Mouse (Mus musculus) adrenal gland, adult 8-10 months (tissue): Measurements from ENCODE around the gene Il25. TPM values are rescaled to one million over a fixed set of nuclear protein-coding genes. Genes with fewer than 3 reads are reported as not detected.

Source experiments
- DNase-seq: peaks from one replicate; pipeline ENCODE4 v3.0.0; 2022
- total RNA-seq, 4 experiments: library from RNA; stranded (reverse); gene quantifications; 2 replicates each; pipeline ENCODE4 v1.2.4; 2022

Gene Il25
- total RNA-seq: not detected

DNA sequence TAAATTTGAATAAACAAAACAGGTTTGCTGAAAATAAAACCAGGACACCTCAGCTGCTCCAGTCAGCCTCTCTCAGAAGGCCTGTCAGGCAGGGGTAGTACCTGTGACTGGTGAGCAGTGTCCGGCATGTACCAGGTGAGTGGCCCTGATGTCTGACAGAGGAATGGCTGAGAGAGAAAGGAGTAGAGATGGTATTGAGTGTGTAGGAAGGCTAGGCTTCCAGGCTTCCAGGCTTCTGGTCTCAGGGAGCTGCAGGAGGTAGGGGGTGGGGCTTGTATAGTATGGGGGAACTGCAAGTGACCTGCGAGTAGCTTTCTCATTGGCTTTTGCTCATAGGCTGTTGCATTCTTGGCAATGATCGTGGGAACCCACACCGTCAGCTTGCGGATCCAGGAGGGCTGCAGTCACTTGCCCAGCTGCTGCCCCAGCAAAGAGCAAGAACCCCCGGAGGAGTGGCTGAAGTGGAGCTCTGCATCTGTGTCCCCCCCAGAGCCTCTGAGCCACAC, at the start of gene Il25:
Gene Il25 (plus strand): TSS at position 51 of the 506 bp plus-strand sequence.
- DNase-seq: no peak

DNA sequence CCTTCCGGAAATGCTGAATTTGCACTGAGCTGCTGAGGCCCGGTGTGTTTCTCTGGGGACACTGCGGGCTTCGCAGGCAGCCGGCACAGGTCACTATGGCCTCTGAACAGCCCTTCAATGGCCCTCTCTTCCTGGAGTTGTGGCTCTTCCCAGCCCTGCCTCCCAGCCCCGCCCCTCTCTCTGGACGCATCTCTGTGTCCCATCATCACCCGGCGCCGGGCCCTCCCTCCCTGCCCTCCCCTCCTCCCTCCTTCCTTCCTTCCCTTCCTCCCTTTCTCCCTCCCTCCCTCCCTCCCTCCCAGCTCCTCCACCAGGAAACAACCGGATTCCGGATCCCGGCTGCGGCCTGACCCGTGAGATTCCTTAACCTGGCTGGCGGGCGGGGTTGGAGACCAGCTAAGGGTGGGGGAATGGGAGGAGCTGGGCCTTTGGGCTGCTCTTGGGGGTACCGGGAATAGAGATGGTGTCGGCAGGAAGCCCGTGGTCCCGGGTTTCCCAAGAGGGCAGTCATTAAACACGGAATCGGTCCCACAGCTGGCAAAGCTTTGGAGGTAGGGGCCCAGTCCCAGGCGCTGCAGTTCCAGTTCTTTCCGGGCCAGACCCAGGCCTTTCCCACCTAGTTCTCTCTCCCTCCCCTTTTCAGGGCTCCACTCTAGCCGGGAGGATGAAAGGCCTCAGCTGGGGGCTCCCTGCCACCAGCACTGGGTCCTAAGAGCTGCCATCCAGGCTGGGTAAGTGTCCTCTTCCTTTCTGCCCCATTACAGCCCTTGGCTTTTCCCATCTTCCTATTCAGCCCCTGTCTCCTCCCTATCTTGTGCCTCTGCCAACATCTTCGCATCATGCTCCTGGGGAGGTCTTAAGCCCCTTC, 49.1 kb upstream of the Il25 start, which contains the start of the genes Bcl2l2 and Gm20521:
Gene Bcl2l2 (plus strand): TSS at position 224 of the 868 bp plus-strand sequence.
Gene Gm20521 (plus strand): TSS at position 288 of the 868 bp plus-strand sequence.
- DNase-seq: peak; percentile 76

DNA sequence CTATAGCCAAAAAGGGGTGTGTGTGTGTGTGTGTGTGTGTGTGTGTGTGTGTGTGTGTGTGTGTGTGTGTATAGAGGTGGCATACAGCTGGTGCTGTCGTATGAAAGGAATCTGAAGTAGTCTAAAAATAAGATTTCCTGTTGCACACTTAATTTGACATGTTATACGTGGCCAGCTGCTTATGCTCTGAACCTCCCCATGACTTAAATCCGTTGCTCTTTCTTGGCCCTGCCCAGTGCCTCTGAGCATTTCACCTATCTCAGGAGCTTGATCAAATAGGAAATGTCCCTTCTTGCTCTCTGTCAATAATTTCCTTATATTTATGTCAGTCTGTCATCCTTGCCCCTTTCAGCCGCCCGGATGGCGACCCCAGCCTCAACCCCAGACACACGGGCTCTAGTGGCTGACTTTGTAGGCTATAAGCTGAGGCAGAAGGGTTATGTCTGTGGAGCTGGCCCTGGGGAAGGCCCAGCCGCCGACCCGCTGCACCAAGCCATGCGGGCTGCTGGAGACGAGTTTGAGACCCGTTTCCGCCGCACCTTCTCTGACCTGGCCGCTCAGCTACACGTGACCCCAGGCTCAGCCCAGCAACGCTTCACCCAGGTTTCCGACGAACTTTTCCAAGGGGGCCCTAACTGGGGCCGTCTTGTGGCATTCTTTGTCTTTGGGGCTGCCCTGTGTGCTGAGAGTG, 48.3 kb upstream of the Il25 start:
- no peak for DNase-seq

DNA sequence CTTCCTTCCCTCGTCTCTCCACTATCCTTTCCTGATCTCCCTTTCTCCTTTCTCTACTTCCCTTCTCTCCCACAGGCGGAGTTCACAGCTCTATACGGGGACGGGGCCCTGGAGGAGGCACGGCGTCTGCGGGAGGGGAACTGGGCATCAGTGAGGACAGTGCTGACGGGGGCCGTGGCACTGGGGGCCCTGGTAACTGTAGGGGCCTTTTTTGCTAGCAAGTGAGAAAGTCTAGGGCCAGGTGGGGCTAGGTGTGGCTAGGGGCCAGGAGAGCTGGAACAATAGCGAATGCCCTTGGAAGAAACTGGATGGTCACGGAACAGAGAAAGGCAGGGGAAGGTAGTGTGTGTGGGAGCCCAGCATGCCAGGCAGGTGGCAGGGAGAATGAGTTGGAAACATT, 47.2 kb upstream of the Il25 start:
- DNase-seq: no peak

DNA sequence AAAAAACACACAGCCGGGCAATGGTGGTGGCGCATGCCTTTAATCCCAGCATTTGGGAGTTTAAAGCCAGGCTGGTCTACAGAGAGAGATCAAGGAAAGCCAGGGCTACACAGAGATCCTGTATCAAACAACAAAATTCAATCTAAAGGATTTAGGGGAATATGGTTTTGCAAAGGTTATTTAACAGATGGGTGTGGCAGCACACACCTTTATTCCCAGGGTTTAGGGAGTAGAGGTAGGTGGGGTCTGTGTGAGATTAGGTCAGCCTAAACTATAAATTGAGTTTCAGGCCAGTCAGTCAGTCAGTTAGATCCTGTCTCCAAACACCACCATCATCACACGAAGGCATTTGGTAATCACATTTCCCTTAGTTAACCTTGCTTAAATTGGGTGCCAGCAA, 40.3 kb upstream of the Il25 start, which contains the start of gene Pabpn1:
Gene Pabpn1 (plus strand): TSS at position 301 of the 400 bp plus-strand sequence.
- DNase-seq: no peak

DNA sequence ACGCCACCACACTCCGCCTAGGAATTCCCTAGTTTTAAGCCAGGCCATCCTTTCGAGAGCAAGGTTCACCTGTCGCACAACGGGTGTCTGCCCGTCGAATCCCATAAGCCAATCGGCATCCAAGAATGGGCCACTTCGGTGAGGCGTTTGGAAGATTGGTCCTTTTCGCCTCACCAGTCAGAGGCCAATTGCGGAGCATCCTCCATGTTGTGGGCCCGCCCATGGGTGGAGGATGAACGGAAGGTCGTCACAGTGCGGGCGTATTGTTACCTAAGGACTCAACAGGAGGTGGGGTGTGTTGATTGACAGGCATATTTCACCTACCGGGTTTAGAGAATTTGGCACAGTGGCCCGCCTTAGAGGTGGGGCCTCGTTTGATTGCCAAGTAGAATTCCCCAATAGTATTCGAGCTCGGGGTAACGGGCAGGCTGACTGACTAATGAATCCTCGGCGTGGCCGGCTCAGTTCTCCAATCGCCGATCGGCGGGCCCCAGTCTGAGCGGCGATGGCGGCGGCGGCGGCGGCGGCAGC, 38.8 kb upstream of the Il25 start:
- peak; percentile 99 for DNase-seq

DNA sequence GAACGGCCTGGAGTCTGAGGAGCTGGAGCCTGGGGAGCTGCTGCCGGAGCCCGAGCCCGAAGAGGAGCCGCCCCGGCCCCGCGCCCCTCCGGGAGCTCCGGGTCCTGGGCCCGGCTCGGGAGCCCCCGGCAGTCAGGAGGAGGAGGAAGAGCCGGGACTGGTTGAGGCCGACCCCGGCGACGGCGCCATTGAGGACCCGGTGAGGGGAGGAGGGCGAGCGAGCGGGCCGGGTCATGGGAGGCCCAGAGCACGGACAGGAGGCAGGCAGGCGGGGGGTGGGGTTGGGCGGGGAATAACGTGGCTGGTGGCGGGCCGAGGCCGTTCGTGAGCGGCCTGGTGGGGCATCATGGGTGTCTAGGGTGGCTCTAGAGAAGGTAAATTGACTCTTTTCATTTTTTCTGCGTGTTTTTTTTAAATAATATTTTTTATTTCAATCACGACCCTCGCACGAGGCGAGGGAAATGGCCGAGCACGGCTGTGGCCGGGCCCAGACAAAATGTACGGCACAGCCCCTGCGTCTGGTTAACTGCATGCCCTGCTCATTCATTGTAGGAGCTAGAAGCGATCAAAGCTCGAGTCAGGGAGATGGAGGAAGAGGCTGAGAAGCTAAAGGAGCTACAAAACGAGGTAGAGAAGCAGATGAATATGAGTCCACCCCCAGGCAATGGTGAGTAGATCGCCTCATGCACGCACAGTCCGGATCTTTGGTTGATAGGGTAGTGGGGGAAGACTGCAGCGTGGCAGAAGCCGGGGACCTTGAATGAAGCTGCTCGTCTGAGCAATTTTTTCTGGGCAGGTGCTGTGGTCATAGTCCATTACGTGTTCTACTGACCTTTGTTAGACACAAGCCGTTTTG, 38.0 kb upstream of the Il25 start:
- DNase-seq: no peak

DNA sequence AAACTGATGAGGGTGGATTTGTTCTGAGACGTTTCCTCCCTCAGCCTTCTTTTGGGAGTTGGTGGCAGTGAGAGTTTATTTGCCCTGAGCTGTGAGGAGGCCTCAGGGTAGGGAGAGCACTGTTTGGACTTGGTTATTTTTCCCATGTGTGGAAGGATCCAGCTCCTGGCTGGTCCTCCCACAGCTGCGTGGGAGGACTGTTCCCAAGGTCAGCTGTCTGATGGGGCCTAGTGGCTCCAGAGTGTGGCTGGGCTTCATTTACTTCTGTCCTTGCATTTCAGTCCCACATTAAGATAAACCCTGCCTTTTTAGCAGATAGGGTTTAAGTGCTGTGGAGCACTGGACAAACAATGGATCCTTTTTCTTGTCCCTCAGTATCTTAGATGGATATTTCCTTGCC, 35.0 kb upstream of the Il25 start:
- DNase-seq: no peak

DNA sequence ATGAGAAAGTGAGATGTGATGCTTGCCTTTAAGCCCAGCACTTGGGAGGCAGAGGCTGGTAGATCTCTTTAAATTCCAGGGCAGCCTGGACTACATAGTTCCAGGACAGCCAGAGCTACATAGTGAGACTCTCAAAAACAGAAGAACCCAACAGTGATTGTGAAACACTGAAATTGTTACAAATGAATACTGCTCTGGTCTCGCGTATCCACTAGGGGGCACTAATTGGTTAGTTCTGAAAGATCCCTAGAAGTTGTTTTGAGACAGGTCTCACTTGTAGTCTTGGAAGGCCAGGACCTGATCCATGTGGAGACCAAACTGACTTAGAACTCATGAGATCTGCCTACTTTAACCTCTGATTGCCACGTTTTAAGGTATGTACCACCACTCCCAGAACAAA, 32.1 kb upstream of the Il25 start:
- no peak for DNase-seq

DNA sequence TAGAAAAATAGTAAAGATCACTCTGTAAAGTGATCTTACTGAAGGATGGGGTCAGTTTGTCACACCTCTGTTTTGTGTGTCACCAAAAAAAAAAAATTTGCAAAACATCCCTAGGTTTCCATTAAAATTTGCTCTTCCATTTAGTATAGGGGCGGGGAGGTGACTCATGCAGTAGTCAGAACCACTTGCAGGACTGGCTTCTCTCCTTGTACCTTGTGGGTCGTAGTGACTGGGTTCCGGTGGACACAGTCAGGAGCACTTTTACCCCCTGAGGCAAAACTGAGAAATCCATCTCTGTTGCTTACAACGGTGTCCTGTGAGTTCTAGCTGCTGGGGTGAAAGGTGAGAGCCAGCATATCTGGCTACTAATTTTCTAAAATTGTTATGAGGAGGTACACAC, 28.9 kb upstream of the Il25 start:
- no peak for DNase-seq

DNA sequence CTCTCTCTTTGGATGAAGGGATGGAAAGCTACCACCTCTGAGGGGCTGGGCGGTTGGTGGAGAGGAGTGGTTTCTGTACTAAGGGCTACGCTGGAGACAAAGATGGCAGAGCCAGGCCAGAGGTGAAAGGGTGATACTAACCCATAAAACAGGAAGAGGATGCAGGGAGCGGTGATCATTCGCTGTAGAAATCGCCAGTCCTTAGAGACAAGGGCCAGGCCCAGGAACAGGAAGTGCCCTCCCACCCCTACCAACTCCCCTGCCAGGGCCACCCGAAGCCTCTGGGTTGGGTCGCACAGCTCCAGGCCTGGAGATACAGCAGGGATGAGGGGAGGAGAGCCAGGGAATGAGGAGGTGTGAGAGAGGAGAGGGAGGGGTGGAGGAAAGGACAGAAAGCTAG, 23.8 kb upstream of the Il25 start:
- DNase-seq: no peak

DNA sequence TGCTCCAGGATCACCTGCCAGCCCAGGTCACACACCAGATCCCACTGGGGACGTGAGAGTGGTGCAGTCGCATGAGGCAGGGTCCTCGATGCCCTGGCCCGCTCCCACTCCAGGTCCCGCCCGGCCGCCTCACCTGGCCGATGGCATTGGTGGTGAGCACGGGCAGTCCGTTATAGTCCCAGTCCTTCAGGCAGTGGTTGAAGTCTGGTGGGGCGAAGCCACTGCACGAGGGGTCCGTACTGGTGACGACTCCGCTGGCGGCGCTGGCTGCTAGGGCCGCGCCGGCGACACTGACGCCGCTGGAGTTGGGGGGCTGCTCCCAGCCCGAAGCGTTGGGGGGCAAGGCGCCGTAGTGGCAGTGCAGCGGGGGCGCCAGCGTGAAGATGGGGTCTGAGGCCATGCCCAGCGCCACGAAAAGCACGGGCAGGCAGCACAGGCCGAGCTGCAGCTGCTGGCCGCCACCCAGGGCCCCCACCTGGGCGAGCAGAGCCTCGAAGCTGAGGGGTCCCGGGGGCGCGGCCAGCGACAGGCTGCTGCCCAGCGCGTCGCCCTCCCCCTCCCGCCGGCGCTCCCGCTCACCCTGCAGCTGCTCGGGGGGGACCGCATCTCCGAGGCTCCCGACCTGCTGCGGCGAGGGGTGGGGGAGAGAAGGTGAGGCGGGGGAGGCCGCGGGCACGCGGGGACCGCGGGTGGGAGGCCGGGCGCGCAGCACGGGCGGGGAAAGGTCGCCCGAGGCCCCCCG, 20.2 kb upstream of the Il25 start:
- no peak for DNase-seq

DNA sequence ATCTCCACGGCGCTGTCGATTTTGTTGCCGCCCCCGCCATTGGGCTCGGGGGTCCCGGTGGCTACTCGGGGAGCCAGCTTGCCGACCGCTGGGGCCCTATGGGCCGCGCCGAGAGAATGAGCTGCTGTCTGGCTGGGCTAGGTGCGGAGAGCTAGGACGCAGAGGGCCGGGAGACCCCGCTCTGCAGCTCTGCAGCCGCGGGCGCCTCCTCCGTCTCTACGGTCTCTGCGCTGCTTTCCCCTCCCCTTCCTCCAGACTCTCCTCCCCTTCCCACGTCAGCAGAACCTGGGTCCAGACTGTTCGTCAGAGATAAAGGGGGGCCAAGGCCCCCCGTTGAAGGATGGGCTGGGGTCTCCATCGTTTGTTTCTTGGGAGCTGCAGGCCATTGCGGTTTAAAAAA, 19.6 kb upstream of the Il25 start, which contains the start of gene Slc22a17:
Gene Slc22a17 (minus strand): TSS at position 247 of the 400 bp plus-strand sequence.
- peak; percentile 55 for DNase-seq

DNA sequence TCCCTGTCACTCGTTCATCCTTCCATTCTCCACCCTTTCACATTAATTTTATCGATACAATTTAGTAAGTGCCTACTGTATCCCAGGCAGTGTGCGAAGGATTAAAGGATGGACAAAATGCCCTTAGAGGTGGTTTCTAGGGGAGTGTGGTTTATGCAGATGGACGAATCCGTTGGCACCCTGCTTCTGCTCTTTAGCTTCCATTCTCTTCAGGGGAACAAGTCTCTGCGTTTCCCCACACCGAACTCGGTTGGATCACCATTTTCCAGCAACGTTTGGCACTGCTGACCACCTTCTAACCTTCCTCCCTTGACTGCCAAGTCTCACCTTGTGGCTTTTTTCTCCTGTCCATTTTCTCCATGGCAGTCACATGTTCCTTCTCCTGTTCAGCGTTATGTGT, 19.2 kb upstream of the Il25 start:
- no peak for DNase-seq

DNA sequence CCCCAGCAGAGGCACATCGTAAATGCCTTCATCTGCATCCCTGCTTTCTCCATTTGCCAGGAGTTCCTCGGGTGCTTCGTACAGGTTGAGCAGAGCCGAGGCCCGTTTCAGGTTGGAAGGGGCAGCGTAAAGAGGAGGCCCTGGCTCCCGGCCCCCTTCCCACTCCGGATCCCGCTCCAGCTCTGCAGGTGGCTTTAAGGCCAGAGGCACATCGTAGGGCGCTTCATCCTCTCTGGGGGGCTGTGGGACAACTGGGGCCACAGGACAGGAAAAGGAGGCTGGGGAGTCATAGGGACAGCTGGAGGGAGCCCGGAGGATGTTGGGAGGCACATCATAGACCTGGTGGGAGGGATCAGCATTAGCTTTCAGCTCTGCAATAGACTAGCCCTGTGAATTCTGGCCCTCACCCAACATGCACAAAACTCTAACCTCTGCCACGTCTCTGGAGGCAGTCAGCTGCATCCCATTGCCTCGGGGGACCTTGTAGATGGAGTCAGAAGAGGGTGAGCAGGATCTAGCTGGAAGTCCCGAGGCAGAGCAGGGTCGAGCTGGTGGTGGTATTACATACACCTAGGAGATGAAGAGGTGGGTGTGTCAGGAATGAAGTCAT, 12.3 kb upstream of the Il25 start:
- no peak for DNase-seq

DNA sequence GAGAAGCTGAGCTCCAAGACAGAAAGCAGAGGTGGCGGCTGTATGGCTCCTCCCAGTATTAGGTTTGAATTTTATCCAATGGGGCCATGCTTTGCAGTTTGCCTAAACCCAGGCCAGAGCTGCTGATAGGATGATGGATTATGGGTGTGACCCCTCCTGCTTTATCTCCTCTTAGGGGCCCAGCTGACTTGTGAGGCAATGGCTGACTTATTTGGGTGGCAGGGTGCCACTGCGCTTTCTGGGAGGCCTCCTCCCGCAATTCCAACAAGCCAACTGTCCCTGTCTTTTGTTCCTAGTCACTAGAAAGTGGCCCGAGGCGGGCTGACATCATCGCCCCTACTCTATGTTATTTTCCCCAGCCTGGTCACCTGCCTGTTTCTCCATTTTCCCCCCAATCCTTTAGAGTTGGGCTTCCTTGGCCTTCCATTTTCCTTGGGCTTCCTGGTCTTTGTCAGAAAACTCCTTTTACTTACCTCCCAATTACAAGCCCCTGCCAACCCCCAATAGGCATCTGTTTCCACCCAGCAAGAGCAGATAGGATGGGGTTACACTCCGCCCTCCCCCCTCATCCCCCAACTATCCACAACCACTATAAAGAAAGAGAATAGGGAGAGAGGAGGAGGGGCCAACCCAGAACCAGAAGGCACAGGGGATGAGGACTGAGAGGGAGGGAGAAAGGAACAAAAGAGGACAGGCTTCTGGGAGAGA, 7.7 kb upstream of the Il25 start:
- DNase-seq: no peak

DNA sequence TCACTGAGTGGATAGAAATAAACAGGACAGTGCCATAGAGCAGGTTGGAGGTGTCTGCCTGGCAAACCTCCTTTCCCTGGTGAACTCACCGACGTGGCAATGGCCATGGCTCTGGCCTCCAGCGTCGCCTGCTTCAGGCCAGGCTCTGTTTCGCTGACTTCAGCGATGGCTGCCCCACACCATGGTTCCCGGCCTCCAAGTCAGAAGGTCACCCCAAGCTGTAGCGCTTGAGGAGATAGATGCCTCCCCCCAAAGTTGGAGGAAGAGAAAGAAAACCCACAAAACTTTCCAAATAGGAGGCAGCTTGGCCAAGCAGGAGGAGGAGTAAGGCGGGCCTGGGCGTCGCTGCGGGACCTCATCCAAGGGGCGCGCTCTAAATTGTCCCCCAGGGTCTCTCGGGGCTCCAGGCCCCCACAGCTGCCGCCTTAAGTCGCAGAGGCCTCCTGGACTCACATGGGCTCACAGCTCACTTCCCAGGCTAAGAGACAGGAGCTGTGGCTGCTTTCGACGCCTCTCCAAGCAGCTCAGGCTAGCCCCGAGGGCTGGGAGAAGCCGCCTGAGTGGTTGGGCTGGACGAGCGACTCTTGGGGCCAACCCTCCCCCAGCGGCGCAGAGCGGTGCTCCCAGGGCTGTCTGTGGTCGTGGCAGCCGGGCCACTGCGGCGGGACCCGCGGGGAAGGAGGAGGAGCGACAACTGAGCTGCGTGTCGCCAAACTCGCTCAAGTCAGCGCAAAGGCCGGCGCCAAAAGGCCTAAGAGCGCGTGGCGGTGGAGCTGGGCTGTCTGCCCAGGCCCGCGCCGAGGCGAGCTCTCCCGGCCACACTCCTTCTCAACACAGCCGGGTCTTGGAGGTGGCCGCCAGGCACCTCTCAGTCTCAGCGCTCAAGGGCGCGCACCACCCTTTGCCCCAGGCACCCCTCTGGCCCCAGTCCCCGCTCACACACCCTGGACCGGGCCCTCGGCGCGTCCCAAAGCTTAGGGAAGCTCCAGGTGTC, 6.8 kb upstream of the Il25 start, which contains the start of gene Efs:
Gene Efs (minus strand): TSS at position 778 of the 994 bp plus-strand sequence.
- peak; percentile 17 for DNase-seq

DNA sequence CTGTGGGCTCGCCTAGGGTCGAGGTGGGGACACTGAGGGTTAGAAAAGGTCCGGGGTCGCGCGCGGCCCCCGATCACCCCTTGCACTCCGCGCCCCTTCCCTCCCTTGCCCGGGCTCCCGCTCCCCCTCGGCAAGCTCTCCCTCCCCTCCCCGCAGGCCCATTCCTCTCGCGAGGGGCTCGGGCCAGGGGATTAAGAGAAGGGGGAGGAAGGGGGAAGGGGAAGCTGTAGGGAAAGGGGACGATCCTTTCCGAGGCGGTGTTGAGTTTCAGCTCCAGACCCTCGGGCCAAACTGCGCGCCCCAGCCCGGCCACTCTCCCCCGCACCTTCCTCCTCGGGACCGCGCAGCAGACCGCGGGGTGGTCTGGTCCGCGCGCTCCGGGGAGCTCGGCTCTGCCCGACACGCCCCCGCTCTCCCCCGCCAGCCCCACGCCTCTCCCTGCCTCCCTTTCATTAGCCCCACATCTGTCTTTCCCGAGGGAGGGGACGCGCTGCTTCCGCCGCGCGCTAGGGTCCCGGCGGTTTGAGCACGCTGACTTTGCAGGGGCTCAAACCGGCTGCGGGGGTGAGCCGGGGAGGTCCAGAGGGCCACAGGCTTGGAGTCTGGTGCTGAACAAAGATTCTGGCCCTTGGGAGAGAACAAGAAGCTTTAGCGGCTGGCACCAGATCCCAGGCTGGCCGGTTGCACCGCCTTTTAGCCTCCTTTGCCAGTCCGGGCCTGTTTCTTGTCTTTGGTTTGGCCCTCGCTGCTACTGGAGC, 5.9 kb upstream of the Il25 start:
- no peak for DNase-seq
